ENCODE assay signal across 8 mouse cellular contexts in the genomic region with DNA sequence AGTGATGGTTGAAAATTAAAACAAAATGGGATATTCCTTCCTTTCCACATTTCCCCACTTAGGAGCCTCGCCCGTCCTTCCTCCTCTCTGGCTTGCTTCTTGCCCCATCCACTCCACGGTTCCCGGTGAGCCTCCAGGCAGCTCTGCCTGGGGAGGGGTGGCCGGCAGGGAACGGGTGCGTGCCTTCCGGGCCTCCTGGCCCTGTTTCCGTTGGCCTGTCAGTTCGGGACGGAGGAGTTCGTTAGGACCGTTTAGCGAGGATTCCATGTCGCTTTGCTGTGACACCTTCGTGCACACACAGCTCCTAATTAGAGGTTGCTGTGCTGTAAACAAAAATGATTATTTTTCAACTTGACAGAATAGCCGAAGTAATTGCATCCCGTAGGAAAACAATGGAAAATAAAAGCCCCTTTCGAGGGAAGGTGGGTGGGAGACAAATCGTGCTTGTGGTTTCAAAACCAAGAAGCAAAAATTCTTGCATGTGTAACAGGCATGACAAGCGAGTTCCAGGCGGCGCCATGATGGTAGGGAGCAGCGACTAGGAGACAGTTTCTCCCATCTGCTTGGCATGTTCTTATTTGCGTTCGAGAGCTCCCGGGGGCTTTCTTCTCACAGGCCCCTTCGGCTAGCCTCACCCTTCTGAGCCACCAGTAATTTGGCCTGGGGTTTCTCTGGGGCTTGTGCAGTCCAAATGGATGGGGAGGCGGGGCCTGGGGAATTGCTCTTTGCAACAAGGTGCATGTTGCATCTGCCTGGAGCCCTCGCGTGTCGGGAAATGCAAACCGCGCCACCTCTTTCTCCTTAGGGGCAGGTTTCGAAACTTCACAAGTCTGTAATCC. TPM values are rescaled to one million over a fixed set of nuclear protein-coding genes. Genes with fewer than 3 reads are reported as not detected.
DNase-seq lines count a peak whose midpoint lies in the region; ATAC-seq and TF ChIP-seq lines count a peak whose summit lies in the region.

No protein-coding gene starts in this region.

- H3K27ac ChIP-seq in heart, embryonic 13.5 days (replicated peaks): no peak overlapping the region
- no peak overlapping the region for H3K27ac ChIP-seq in intestine, postnatal 0 days (ENCODE audit: low read depth, low read length)

- no peaks in the 10 kb centered on the region for H3K36me3 ChIP-seq in heart, embryonic 13.5 days
- H3K36me3 ChIP-seq in intestine, postnatal 0 days (ENCODE audit: control insufficient read depth, insufficient read depth): no peaks in the 10 kb centered on the region

- no peak for TF ChIP-seq CTCF in intestine, postnatal 0 days (IDR thresholded peaks at IDR 0.05; ENCODE audit: low read depth)

- no peaks in the 10 kb centered on the region for H3K9me3 ChIP-seq in heart, embryonic 13.5 days
- H3K9me3 ChIP-seq in intestine, postnatal 0 days (ENCODE audit: control insufficient read depth): no peaks in the 10 kb centered on the region

- ATAC-seq in heart, embryonic 13.5 days (ENCODE audit: extremely low read depth, insufficient number of reproducible peaks, low FRiP score, low TSS enrichment): no peak
- no peak for ATAC-seq in intestine, postnatal 0 days

- DNase-seq in heart, adult 11 months: no peak
- peak; percentile 13 for DNase-seq in 3134 (ENCODE audit: extremely low read depth, insufficient read length, low spot score)
- DNase-seq in embryo, embryonic 9.5 days (ENCODE audit: extremely low spot score): peak; percentile 22
- DNase-seq in retina, embryonic 14.5 days (ENCODE audit: low spot score): peak; percentile 36
- no peak for DNase-seq in natural killer cell, adult 2 months (ENCODE audit: low spot score in 2 of 2)
- no peak for DNase-seq in adrenal gland, adult 8-10 months

- H3K4me3 ChIP-seq in heart, embryonic 13.5 days: peak overlapping the region; percentile 75
- H3K4me3 ChIP-seq in intestine, postnatal 0 days (ENCODE audit: low read depth, low read length): peak overlapping the region; percentile 59

- H3K4me1 ChIP-seq in heart, embryonic 13.5 days: peaks cover 38% of the 10 kb centered on the region
- H3K4me1 ChIP-seq in intestine, postnatal 0 days (replicated peaks; ENCODE audit: control insufficient read depth, insufficient read depth, low read length): no peaks in the 10 kb centered on the region; the same call in 1 of the 2 replicates

- peak overlapping the region; percentile 42 for H3K9ac ChIP-seq in heart, embryonic 13.5 days
- H3K9ac ChIP-seq in intestine, postnatal 0 days (ENCODE audit: low read depth, low read length): no peak overlapping the region

- 16% methylated on average over 35 of the region's 35 CpGs for WGBS in heart, embryonic 13.5 days
- 16% methylated on average over 35 of the region's 35 CpGs for WGBS in intestine, postnatal 0 days

- H3K27me3 ChIP-seq in heart, embryonic 13.5 days (replicated peaks): peaks cover 31% of the 10 kb centered on the region
- peaks cover 27% of the 10 kb centered on the region for H3K27me3 ChIP-seq in intestine, postnatal 0 days (replicated peaks; ENCODE audit: control insufficient read depth, insufficient read depth, low read length)

- H3K4me2 ChIP-seq in heart, embryonic 13.5 days: peak overlapping the region; percentile 88
- H3K4me2 ChIP-seq in intestine, postnatal 0 days (replicated peaks; ENCODE audit: low read depth): peak overlapping the region; percentile 96

RNA-seq across cellular contexts. Expression of a gene that starts 3.0 kb away (rescaled TPM):
- polyA plus RNA-seq in heart, embryonic 13.5 days (2015; fragmentation: Nextera tagmentation; extraction: Ambion mirVana): 9.2 and 13.2 TPM in 2 replicates
- polyA plus RNA-seq in intestine, postnatal 0 days (2015; fragmentation: Nextera tagmentation; extraction: Ambion mirVana): 6.9 and 8.5 TPM in 2 replicates
- 10 to 100 TPM; 29.7 to 54.8 (median 40.0) TPM for total RNA-seq in adrenal gland, adult 8-10 months (2022)

Comparison
In these comparisons a context has a peak if more than half of its experiments do, and no peak if none do; other contexts are left out.
1. DNase-seq: peak in 3134 (single experiment), embryo, embryonic 9.5 days (single experiment) and retina, embryonic 14.5 days (single experiment); none in heart, adult 11 months (single experiment), natural killer cell, adult 2 months (0 of 2) and adrenal gland, adult 8-10 months (single experiment).